Mouse (Mus musculus) limb, embryonic 12.5 days (tissue): ENCODE measurements around the gene Pzp. TPM values are rescaled to one million over a fixed set of nuclear protein-coding genes. Genes with fewer than 3 reads are reported as not detected.

Experiments
- ATAC-seq: fragments of 200-750 bp; cut with Nextera tagmentation; 2 replicates; pipeline ENCODE4 v1.8.0; 2017; ENCODE audit warnings: low read depth, moderate TSS enrichment; ENCODE audit not compliant: insufficient number of reproducible peaks, insufficient read depth, low FRiP score, low TSS enrichment
- H3K27ac ChIP-seq: fragments of 300-500 bp; sonication (generic); 2 replicates; pipeline ENCODE4 v1.5.1; 2016; ENCODE audit warnings: mild to moderate bottlenecking, moderate library complexity
- H3K27me3 ChIP-seq: fragments of 300-500 bp; sonication (generic); 2 replicates; pipeline ENCODE4 v1.6.1; 2016; ENCODE audit warnings: mild to moderate bottlenecking, moderate library complexity
- H3K36me3 ChIP-seq: fragments of 300-500 bp; sonication (generic); 2 replicates; pipeline ENCODE4 v1.6.1; 2016; ENCODE audit warnings: mild to moderate bottlenecking, moderate library complexity
- H3K4me1 ChIP-seq: fragments of 300-500 bp; sonication (generic); replicated peaks from 2 replicates; pipeline ENCODE4 v1.6.1; 2016
- H3K4me2 ChIP-seq: fragments of 300-500 bp; sonication (generic); 2 replicates; pipeline ENCODE4 v1.6.1; 2016; ENCODE audit warnings: mild to moderate bottlenecking, moderate library complexity
- H3K4me3 ChIP-seq: fragments of 300-500 bp; sonication (generic); replicated peaks from 2 replicates; pipeline ENCODE4 v1.5.1; 2016; ENCODE audit warnings: mild to moderate bottlenecking
- H3K9ac ChIP-seq: fragments of 300-500 bp; sonication (generic); replicated peaks from 2 replicates; pipeline ENCODE4 v1.6.1; 2016; ENCODE audit warnings: mild to moderate bottlenecking, moderate library complexity
- H3K9me3 ChIP-seq: fragments of 300-500 bp; sonication (generic); 2 replicates; pipeline ENCODE4 v1.6.1; 2016; ENCODE audit warnings: mild to moderate bottlenecking, moderate library complexity
- WGBS: fragments of 180-500 bp; shearing (Covaris S2); methylation state at CpG from one replicate; pipeline ENCODE4 v1.1.7; 2016; 5-methylcytosine and 5-hydroxymethylcytosine counted together
- polyA plus RNA-seq: library from polyadenylated mRNA; unstranded; fragments of >200 nt; fragmentation: Nextera tagmentation; extraction: Ambion mirVana; gene quantifications from 2 replicates; pipeline ENCODE4 v1.2.1, GENCODE M21; 2016

Gene Pzp
- not detected in 2 replicates for polyA plus RNA-seq

GRCm38 (mm10) chr6:128526601-128527000 lies at the start of gene Pzp:
TSS of gene Pzp (minus strand) at chr6:128526720.
- ATAC-seq, result no peak
- no peak within 1 kb of the TSS for H3K4me2 ChIP-seq
- no peak within 1 kb of the TSS for H3K4me3 ChIP-seq
- H3K9me3 ChIP-seq, result 0 out of 2 replicates have a peak, but pooled peaks cover 4% of the 10 kb centered on the region
- H3K27me3 ChIP-seq, result no peaks in the 10 kb centered on the region
- no peaks in the 10 kb centered on the region for H3K4me1 ChIP-seq
- H3K9ac ChIP-seq, result no peak within 1 kb of the TSS
- H3K27ac ChIP-seq, result no peak within 1 kb of the TSS
- H3K36me3 ChIP-seq, result no peaks in the 10 kb centered on the region
- 90% methylated on average over 4 of the region's 4 CpGs for WGBS

- Histone ChIP-seq H3K4me3 (no peak overlapping the region), H3K4me2 (no peak overlapping the region), H3K27me3 (no peaks in the 10 kb centered on the region), H3K9me3 (no peaks in the 10 kb centered on the region), H3K27ac (no peak overlapping the region), H3K9ac (no peak overlapping the region), H3K36me3 (no peaks in the 10 kb centered on the region), H3K4me1 (no peaks in the 10 kb centered on the region)
- 92% methylated on average over 11 of the region's 11 CpGs for WGBS
- no peak for ATAC-seq
Measured at GRCm38 (mm10) chr6:128566589-128566988, 40.1 kb upstream of the Pzp start.

- 87% methylated on average over 7 of the region's 7 CpGs for WGBS
- no peaks in the 10 kb centered on the region for H3K9me3 ChIP-seq
Measured at GRCm38 (mm10) chr6:128554049-128554448, 27.5 kb upstream of the Pzp start.

GRCm38 (mm10) chr6:128549463-128550452 lies 23.2 kb upstream of the Pzp start:
- H3K27ac ChIP-seq, result no peak overlapping the region
- WGBS, result 81% methylated on average over 15 of the region's 15 CpGs
- no peak overlapping the region for H3K9ac ChIP-seq
- ATAC-seq, result no peak
- H3K27me3 ChIP-seq, result no peaks in the 10 kb centered on the region
- H3K36me3 ChIP-seq, result no peaks in the 10 kb centered on the region
- H3K4me3 ChIP-seq, result no peak overlapping the region
- H3K9me3 ChIP-seq, result no peaks in the 10 kb centered on the region
- H3K4me1 ChIP-seq, result no peaks in the 10 kb centered on the region
- H3K4me2 ChIP-seq, result no peak overlapping the region

More at GRCm38 (mm10) chr6:128554049-128554448, 27.5 kb upstream of the Pzp start:
- Histone ChIP-seq H3K4me2 (no peak overlapping the region), H3K9ac (no peak overlapping the region), H3K27ac (no peak overlapping the region), H3K4me1 (no peaks in the 10 kb centered on the region), H3K27me3 (no peaks in the 10 kb centered on the region), H3K36me3 (no peaks in the 10 kb centered on the region), H3K4me3 (no peak overlapping the region)
- ATAC-seq, result no peak

DNA sequence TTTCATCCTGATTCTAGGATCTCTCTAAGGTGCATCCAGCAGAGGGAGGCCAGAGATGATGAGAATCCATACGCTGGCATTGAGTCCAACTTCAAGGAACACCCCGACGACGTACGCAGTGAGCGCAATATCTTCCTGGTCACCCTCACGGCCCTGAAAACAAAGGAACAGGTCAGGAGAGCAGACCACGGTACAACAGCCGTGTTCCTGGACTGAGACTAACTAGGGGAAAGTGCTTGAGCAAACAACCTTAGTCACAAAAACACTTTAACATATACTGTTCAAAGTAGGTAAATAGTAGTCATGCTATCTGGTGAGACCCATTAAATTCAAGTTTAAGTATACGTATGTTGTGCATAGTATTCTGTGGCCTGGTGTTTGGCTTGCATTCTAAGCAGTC lies 22.0 kb upstream of the Pzp start:
- no peak overlapping the region for H3K27ac ChIP-seq
- no peak overlapping the region for H3K4me3 ChIP-seq
- WGBS, result 93% methylated on average over 10 of the region's 10 CpGs
- H3K4me2 ChIP-seq, result no peak overlapping the region
- ATAC-seq, result no peak
- H3K4me1 ChIP-seq, result no peaks in the 10 kb centered on the region
- no peaks in the 10 kb centered on the region for H3K36me3 ChIP-seq
- H3K9ac ChIP-seq, result no peak overlapping the region
- H3K27me3 ChIP-seq, result no peaks in the 10 kb centered on the region
- H3K9me3 ChIP-seq, result no peaks in the 10 kb centered on the region

DNA sequence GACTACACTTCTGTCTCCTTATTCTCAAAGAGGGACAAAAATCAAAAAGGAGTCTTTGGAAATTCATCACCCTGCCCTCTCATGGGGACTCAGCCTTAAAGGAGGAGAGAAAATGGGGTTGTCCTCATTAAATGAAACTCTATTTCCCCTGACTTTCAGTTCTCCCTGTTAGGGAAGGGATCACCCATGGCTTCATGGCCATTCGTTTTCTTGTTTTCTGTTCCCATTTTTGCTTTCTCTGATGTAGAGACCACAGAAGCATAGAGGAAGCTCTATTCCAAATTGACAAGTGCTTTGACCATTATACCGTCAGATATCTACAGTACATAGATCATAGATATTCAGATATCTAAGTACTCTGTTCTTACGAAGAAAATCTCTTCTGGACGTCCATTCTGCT lies 18.9 kb upstream of the Pzp start:
- no peaks in the 10 kb centered on the region for H3K4me1 ChIP-seq
- H3K4me2 ChIP-seq, result no peak overlapping the region
- no peak overlapping the region for H3K27ac ChIP-seq
- no peaks in the 10 kb centered on the region for H3K36me3 ChIP-seq
- no peaks in the 10 kb centered on the region for H3K27me3 ChIP-seq
- H3K4me3 ChIP-seq, result no peak overlapping the region
- 87% methylated on average over 4 of the region's 4 CpGs for WGBS
- H3K9me3 ChIP-seq, result no peaks in the 10 kb centered on the region
- H3K9ac ChIP-seq, result no peak overlapping the region
- no peak for ATAC-seq

GRCm38 (mm10) chr6:128543226-128543625 lies 16.7 kb upstream of the Pzp start:
- Histone ChIP-seq H3K9ac (no peak overlapping the region), H3K27ac (no peak overlapping the region), H3K27me3 (no peaks in the 10 kb centered on the region), H3K4me1 (no peaks in the 10 kb centered on the region), H3K36me3 (no peaks in the 10 kb centered on the region), H3K4me2 (no peak overlapping the region), H3K9me3 (no peaks in the 10 kb centered on the region), H3K4me3 (no peak overlapping the region)
- 66% methylated on average over 13 of the region's 13 CpGs for WGBS
- ATAC-seq, result no peak

- Histone ChIP-seq H3K4me1 (no peaks in the 10 kb centered on the region), H3K9ac (no peak overlapping the region), H3K36me3 (no peaks in the 10 kb centered on the region), H3K27me3 (no peaks in the 10 kb centered on the region), H3K4me2 (no peak overlapping the region), H3K9me3 (no peaks in the 10 kb centered on the region), H3K4me3 (no peak overlapping the region), H3K27ac (no peak overlapping the region)
- 92% methylated on average over 2 of the region's 2 CpGs for WGBS
- no peak for ATAC-seq
Measured at GRCm38 (mm10) chr6:128535250-128535649, 8.7 kb upstream of the Pzp start.

DNA sequence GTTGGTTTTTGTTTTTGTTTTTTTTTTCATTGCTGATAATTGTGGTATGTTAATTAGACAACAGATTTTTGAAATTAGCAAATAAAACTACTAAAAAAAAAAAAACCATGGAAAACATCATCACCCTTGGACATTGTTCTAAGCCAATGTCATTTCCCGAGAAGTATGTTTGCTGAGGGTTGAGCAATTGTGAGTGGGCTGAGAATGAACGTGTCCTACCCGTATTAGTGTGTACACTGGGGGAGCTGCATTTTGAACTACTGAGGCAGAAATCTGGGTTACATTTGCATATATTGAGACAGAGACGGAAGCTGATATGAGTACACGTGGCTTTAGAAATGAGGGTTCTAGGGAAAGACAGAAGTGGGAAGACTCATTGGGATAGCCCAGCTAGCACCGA lies 6.8 kb upstream of the Pzp start:
- no peaks in the 10 kb centered on the region for H3K9me3 ChIP-seq
- ATAC-seq, result no peak
- H3K27me3 ChIP-seq, result no peaks in the 10 kb centered on the region
- no peaks in the 10 kb centered on the region for H3K4me1 ChIP-seq
- no peak overlapping the region for H3K27ac ChIP-seq
- no peak overlapping the region for H3K4me2 ChIP-seq
- H3K36me3 ChIP-seq, result no peaks in the 10 kb centered on the region
- H3K4me3 ChIP-seq, result no peak overlapping the region
- 89% methylated on average over 6 of the region's 6 CpGs for WGBS
- H3K9ac ChIP-seq, result no peak overlapping the region

DNA sequence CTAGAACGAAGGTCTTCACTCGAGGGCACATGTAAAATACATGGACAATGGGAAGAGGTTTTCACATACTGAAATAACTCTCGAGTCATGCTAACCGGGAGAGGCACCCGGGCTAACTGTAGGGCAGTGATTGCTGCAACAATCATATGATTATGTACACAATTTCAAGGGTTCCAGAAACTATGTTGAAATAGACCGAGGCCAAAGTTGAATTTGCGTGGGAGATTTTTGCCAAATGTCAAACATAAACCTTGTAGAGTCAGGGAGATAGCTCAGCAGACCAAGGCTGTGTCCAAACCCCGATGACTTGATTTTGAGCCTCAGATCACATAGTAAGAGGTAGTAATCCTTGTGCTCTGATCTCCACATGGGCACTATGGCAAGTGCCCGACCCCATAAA lies 6.2 kb upstream of the Pzp start:
- H3K9ac ChIP-seq, result no peak overlapping the region
- WGBS, result 92% methylated on average over 9 of the region's 9 CpGs
- H3K27me3 ChIP-seq, result no peaks in the 10 kb centered on the region

GRCm38 (mm10) chr6:128528491-128528890 lies 2.0 kb upstream of the Pzp start:
- Histone ChIP-seq H3K27me3 (no peaks in the 10 kb centered on the region), H3K4me2 (no peak overlapping the region), H3K4me3 (no peak overlapping the region), H3K36me3 (no peaks in the 10 kb centered on the region), H3K9me3 (0 out of 2 replicates have a peak, but pooled peaks cover 4% of the 10 kb centered on the region), H3K27ac (no peak overlapping the region), H3K4me1 (no peaks in the 10 kb centered on the region), H3K9ac (no peak overlapping the region)
- WGBS, result 65% methylated on average over 4 of the region's 4 CpGs
- ATAC-seq, result no peak

More for the DNA sequence above, 6.2 kb upstream of the Pzp start:
- Histone ChIP-seq H3K4me3 (no peak overlapping the region), H3K9me3 (no peaks in the 10 kb centered on the region), H3K4me1 (no peaks in the 10 kb centered on the region), H3K4me2 (no peak overlapping the region), H3K27ac (no peak overlapping the region), H3K36me3 (no peaks in the 10 kb centered on the region)
- ATAC-seq, result no peak
